Mouse (Mus musculus): ENCODE data around the gene Selplg. TPM values are rescaled to one million over a fixed set of nuclear protein-coding genes. Genes with fewer than 3 reads are reported as not detected.
"Not testable (repeated sequence)": the region's sequence is repeated elsewhere in the genome, so short reads cannot be mapped to it uniquely, and the experiment has no call there.

Gene Selplg
- polyA plus RNA-seq, 1 experiment from 2014 or later: 5.3 TPM

GRCm38 (mm10) chr5:113777728-113778127, 54.7 kb downstream of the Selplg start:
- peaks cover 32% of the 10 kb centered on the region for H3K4me1 ChIP-seq
- H3K4me3 ChIP-seq (replicated peaks); H3K4me2 ChIP-seq (replicated peaks); H3K9ac ChIP-seq; ATAC-seq (ENCODE audit: insufficient number of reproducible peaks, low FRiP score, low TSS enrichment, low read depth); H3K27me3 ChIP-seq; H3K27ac ChIP-seq (replicated peaks); H3K9me3 ChIP-seq (replicated peaks): not testable (repeated sequence)
- H3K36me3 ChIP-seq: peaks cover 34% of the 10 kb centered on the region
- 82% methylated on average over 8 of the region's 8 CpGs for WGBS

- Histone ChIP-seq H3K9ac (no peak overlapping the region), H3K9me3 (replicated peaks) (no peaks in the 10 kb centered on the region), H3K27me3 (no peaks in the 10 kb centered on the region), H3K4me2 (replicated peaks) (no peak overlapping the region), H3K36me3 (peaks cover 34% of the 10 kb centered on the region), H3K4me1 (peaks cover 28% of the 10 kb centered on the region), H3K4me3 (replicated peaks) (no peak overlapping the region), H3K27ac (replicated peaks) (no peak overlapping the region)
- WGBS: 89% methylated on average over 8 of the region's 8 CpGs
- no peak for ATAC-seq (ENCODE audit: insufficient number of reproducible peaks, low FRiP score, low TSS enrichment, low read depth)
These were observed 55.6 kb downstream of the Selplg start for GRCm38 (mm10) chr5:113776896-113777226.

- no peak overlapping the region for H3K4me2 ChIP-seq (replicated peaks)
- no peaks in the 10 kb centered on the region for H3K9me3 ChIP-seq (replicated peaks)
- ATAC-seq (ENCODE audit: insufficient number of reproducible peaks, low FRiP score, low TSS enrichment, low read depth): no peak
- peaks cover 23% of the 10 kb centered on the region for H3K4me1 ChIP-seq
- H3K36me3 ChIP-seq: peaks cover 34% of the 10 kb centered on the region
- no peak overlapping the region for H3K4me3 ChIP-seq (replicated peaks)
- no peaks in the 10 kb centered on the region for H3K27me3 ChIP-seq
- no peak overlapping the region for H3K9ac ChIP-seq
- 88% methylated on average over 15 of the region's 15 CpGs for WGBS
- no peak overlapping the region; the same call in 1 of the 2 replicates for H3K27ac ChIP-seq (replicated peaks)
These were observed 56.1 kb downstream of the Selplg start for GRCm38 (mm10) chr5:113776128-113776895.

- H3K4me3 ChIP-seq (replicated peaks): no peak overlapping the region
- H3K36me3 ChIP-seq: peaks cover 34% of the 10 kb centered on the region
- H3K27me3 ChIP-seq: no peaks in the 10 kb centered on the region
- no peaks in the 10 kb centered on the region for H3K9me3 ChIP-seq (replicated peaks)
- H3K4me1 ChIP-seq: peaks cover 19% of the 10 kb centered on the region
- no peak overlapping the region for H3K4me2 ChIP-seq (replicated peaks)
- no peak for ATAC-seq (ENCODE audit: insufficient number of reproducible peaks, low FRiP score, low TSS enrichment, low read depth)
- no peak overlapping the region for H3K9ac ChIP-seq
- 90% methylated on average over 10 of the region's 10 CpGs for WGBS
- no peak overlapping the region for H3K27ac ChIP-seq (replicated peaks)
These were observed 56.9 kb downstream of the Selplg start for GRCm38 (mm10) chr5:113775585-113775984.

GRCm38 (mm10) chr5:113773664-113774063, 58.8 kb downstream of the Selplg start:
- Histone ChIP-seq H3K27ac (replicated peaks) (no peak overlapping the region; the same call in 1 of the 2 replicates), H3K4me3 (replicated peaks) (peak overlapping the region; percentile 98), H3K9me3 (replicated peaks) (no peaks in the 10 kb centered on the region), H3K27me3 (no peaks in the 10 kb centered on the region), H3K4me2 (replicated peaks) (peak overlapping the region; percentile 91), H3K36me3 (peaks cover 37% of the 10 kb centered on the region), H3K9ac (no peak overlapping the region), H3K4me1 (peaks cover 28% of the 10 kb centered on the region)
- ATAC-seq (ENCODE audit: insufficient number of reproducible peaks, low FRiP score, low TSS enrichment, low read depth): no peak; the same call in 1 of the 2 replicates
- under 1% methylated on average over 7 of the region's 7 CpGs for WGBS

- H3K27me3 ChIP-seq: no peaks in the 10 kb centered on the region
- 2% methylated on average over 38 of the region's 38 CpGs for WGBS
- peak overlapping the region; percentile 98 for H3K4me3 ChIP-seq (replicated peaks)
- peak overlapping the region; percentile 91 for H3K4me2 ChIP-seq (replicated peaks)
- H3K36me3 ChIP-seq: peaks cover 43% of the 10 kb centered on the region
- H3K4me1 ChIP-seq: peaks cover 28% of the 10 kb centered on the region
- H3K9ac ChIP-seq: peak overlapping the region; percentile 59
- H3K27ac ChIP-seq (replicated peaks): no peak overlapping the region; the same call in 1 of the 2 replicates
- ATAC-seq (ENCODE audit: insufficient number of reproducible peaks, low FRiP score, low TSS enrichment, low read depth): peak; percentile 14; the same call in 1 of the 2 replicates
- H3K9me3 ChIP-seq (replicated peaks): no peaks in the 10 kb centered on the region
These were observed 59.4 kb downstream of the Selplg start for GRCm38 (mm10) chr5:113772905-113773519.

- no peaks in the 10 kb centered on the region for H3K27me3 ChIP-seq
- H3K27ac ChIP-seq (replicated peaks): peak within 1 kb of the TSS; percentile 98
- under 1% methylated on average over 49 of the region's 49 CpGs for WGBS
- peak; percentile 86 for ATAC-seq (ENCODE audit: insufficient number of reproducible peaks, low FRiP score, low TSS enrichment, low read depth)
- peaks cover 46% of the 10 kb centered on the region for H3K36me3 ChIP-seq
- H3K4me3 ChIP-seq (replicated peaks): peak within 1 kb of the TSS; percentile 98
- H3K9ac ChIP-seq: peak within 1 kb of the TSS; percentile 97
- peak within 1 kb of the TSS; percentile 91 for H3K4me2 ChIP-seq (replicated peaks)
- H3K9me3 ChIP-seq (replicated peaks): no peaks in the 10 kb centered on the region
- peaks cover 28% of the 10 kb centered on the region for H3K4me1 ChIP-seq
These were observed 60.0 kb downstream of the Selplg start, which contains the start of the genes Sart3 and Iscu for GRCm38 (mm10) chr5:113772450-113772895. Gene Sart3 (minus strand): TSS chr5:113772510. Gene Iscu (plus strand): TSS chr5:113772748.

GRCm38 (mm10) chr5:113771213-113772162, 61.0 kb downstream of the Selplg start:
- under 1% methylated on average over 96 of the region's 97 CpGs for WGBS
- peak; percentile 79 for ATAC-seq (ENCODE audit: insufficient number of reproducible peaks, low FRiP score, low TSS enrichment, low read depth)
- Histone ChIP-seq H3K4me1 (peaks cover 28% of the 10 kb centered on the region), H3K9me3 (replicated peaks) (no peaks in the 10 kb centered on the region), H3K4me2 (replicated peaks) (peak overlapping the region; percentile 91), H3K27me3 (no peaks in the 10 kb centered on the region), H3K27ac (replicated peaks) (peak overlapping the region; percentile 98), H3K36me3 (peaks cover 48% of the 10 kb centered on the region), H3K9ac (peak overlapping the region; percentile 97), H3K4me3 (replicated peaks) (peak overlapping the region; percentile 98)

- Histone ChIP-seq H3K27me3 (no peaks in the 10 kb centered on the region), H3K4me1 (peaks cover 26% of the 10 kb centered on the region), H3K9me3 (replicated peaks) (no peaks in the 10 kb centered on the region), H3K27ac (replicated peaks) (no peak overlapping the region), H3K9ac (no peak overlapping the region), H3K4me2 (replicated peaks) (no peak overlapping the region), H3K4me3 (replicated peaks) (no peak overlapping the region), H3K36me3 (peaks cover 36% of the 10 kb centered on the region)
- ATAC-seq (ENCODE audit: insufficient number of reproducible peaks, low FRiP score, low TSS enrichment, low read depth): no peak
- 83% methylated on average over 8 of the region's 8 CpGs for WGBS
These were observed 63.6 kb downstream of the Selplg start for GRCm38 (mm10) chr5:113768806-113769205.

All from embryonic facial prominence, embryonic 15.5 days (tissue).